Mouse (Mus musculus) MEL (cell line): ENCODE measurements around the gene Kantr. TPM values are rescaled to one million over a fixed set of nuclear protein-coding genes. Genes with fewer than 3 reads are reported as not detected.
A peak's percentile ranks its signal among the peaks of the same experiment; 100 is the strongest.

Source experiments
- DNase-seq: peaks from one replicate; pipeline ENCODE4 v3.0.0; 2011; ENCODE audit warnings: low read depth, low spot score
- H3K27ac ChIP-seq: 2 replicates; pipeline ENCODE4 v1.5.1; 2012; ENCODE audit warnings: low read depth, mild to moderate bottlenecking, control low read depth, low read length, moderate library complexity; ENCODE audit not compliant: control insufficient read depth
- H3K27me3 ChIP-seq, 2 experiments: fragments of 150-350 bp in 1 of 2; sonication (generic) in 1 of 2; 2 replicates each; pipeline ENCODE4 v1.6.1; 2012; ENCODE audit warnings: low read length in 2 of 2, mild to moderate bottlenecking in 2 of 2, improper control_type of control experiment in 1 of 2, moderate library complexity in 1 of 2; ENCODE audit not compliant: insufficient read depth in 2 of 2, control insufficient read depth in 1 of 2
- H3K36me3 ChIP-seq, 2 experiments: 2 replicates each; pipeline ENCODE4 v1.6.1; 2012 to 2014; ENCODE audit warnings: low read length in 2 of 2, improper control_type of control experiment in 1 of 2, inconsistent platforms in 1 of 2, mild to moderate bottlenecking in 1 of 2; ENCODE audit not compliant: insufficient read depth in 2 of 2, control insufficient read depth in 1 of 2
- H3K4me1 ChIP-seq, 2 experiments: fragments of 150-350 bp in 1 of 2; sonication (generic) in 1 of 2; 2 replicates each; pipeline ENCODE4 v1.6.1; 2012; ENCODE audit warnings: low read length in 2 of 2, improper control_type of control experiment in 1 of 2, mild to moderate bottlenecking in 1 of 2; ENCODE audit not compliant: insufficient read depth in 2 of 2, control insufficient read depth in 1 of 2
- H3K4me3 ChIP-seq, 2 experiments: fragments of 150-350 bp in 1 of 2; sonication (generic) in 1 of 2; 2 replicates each; pipeline ENCODE4 v1.5.1; 2012; ENCODE audit warnings: low read depth in 2 of 2, low read length in 2 of 2, mild to moderate bottlenecking in 2 of 2, moderate library complexity in 2 of 2, control low read depth in 1 of 2, improper control_type of control experiment in 1 of 2; ENCODE audit not compliant: control insufficient read depth in 1 of 2, insufficient read depth in 1 of 2
- H3K79me2 ChIP-seq: 2 replicates; pipeline ENCODE4 v1.6.1; 2012; ENCODE audit warnings: mild to moderate bottlenecking, low read length, moderate library complexity; ENCODE audit not compliant: control insufficient read depth, poor library complexity, insufficient read depth
- H3K9ac ChIP-seq: 2 replicates; pipeline ENCODE4 v1.6.1; 2012; ENCODE audit warnings: low read depth, mild to moderate bottlenecking, control low read depth, low read length, moderate library complexity; ENCODE audit not compliant: control insufficient read depth, poor library complexity, severe bottlenecking
- H3K9me3 ChIP-seq: fragments of 150-350 bp; sonication (generic); replicated peaks from 2 replicates; pipeline ENCODE4 v1.6.1; 2012; ENCODE audit warnings: mild to moderate bottlenecking, low read length, improper control_type of control experiment, moderate library complexity; ENCODE audit not compliant: insufficient read depth
- CHD1 ChIP-seq: IDR thresholded peaks from 2 replicates; pipeline ENCODE4 v1.6.1; 2012; ENCODE audit warnings: low read depth, mild to moderate bottlenecking, inconsistent platforms, low read length, improper control_type of control experiment
- CHD2 ChIP-seq: IDR thresholded peaks from 2 replicates; pipeline ENCODE4 v1.6.1; 2011; ENCODE audit warnings: low read length, improper control_type of control experiment
- ELF1 ChIP-seq: IDR thresholded peaks from 2 replicates; pipeline ENCODE4 v1.6.1; 2014; ENCODE audit warnings: low read depth, mild to moderate bottlenecking, inconsistent platforms, low read length, improper control_type of control experiment, moderate library complexity
- EP300 ChIP-seq, 2 experiments: IDR thresholded peaks; 2 replicates each; pipeline ENCODE4 v1.6.1; 2011; ENCODE audit warnings: improper control_type of control experiment in 2 of 2, low read length in 2 of 2, low read depth in 1 of 2, mild to moderate bottlenecking in 1 of 2
- GABPA ChIP-seq: IDR thresholded peaks from 2 replicates; pipeline ENCODE4 v1.6.1; 2012; ENCODE audit warnings: low read depth, mild to moderate bottlenecking, inconsistent platforms, low read length, improper control_type of control experiment, moderate library complexity
- GATA1 ChIP-seq: IDR thresholded peaks from 2 replicates; pipeline ENCODE4 v1.6.1; 2011; ENCODE audit warnings: low read depth, low read length, improper control_type of control experiment
- KAT2A ChIP-seq: conservative IDR thresholded peaks from 2 replicates; pipeline ENCODE4 v1.6.1; 2012; ENCODE audit warnings: low read depth, low read length, improper control_type of control experiment, inconsistent platforms
- MAX ChIP-seq: IDR thresholded peaks from 2 replicates; pipeline ENCODE4 v1.6.1; 2011; ENCODE audit warnings: low read length, improper control_type of control experiment
- MAZ ChIP-seq: IDR thresholded peaks from 2 replicates; pipeline ENCODE4 v1.6.1; 2012; ENCODE audit warnings: low read depth, mild to moderate bottlenecking, inconsistent platforms, low read length, improper control_type of control experiment
- MYB ChIP-seq: IDR thresholded peaks from 2 replicates; pipeline ENCODE4 v1.6.1; 2011; ENCODE audit warnings: mild to moderate bottlenecking, low read depth, low read length, improper control_type of control experiment
- MYC ChIP-seq: IDR thresholded peaks from 2 replicates; pipeline ENCODE4 v1.6.1; 2011; ENCODE audit warnings: low read depth, mild to moderate bottlenecking, low read length, improper control_type of control experiment, moderate library complexity
- NELFE ChIP-seq: IDR thresholded peaks from 2 replicates; pipeline ENCODE4 v1.6.1; 2011; ENCODE audit warnings: low read depth, low read length, improper control_type of control experiment
- NRF1 ChIP-seq: IDR thresholded peaks from 2 replicates; pipeline ENCODE4 v1.6.1; 2014; ENCODE audit warnings: low read depth, mild to moderate bottlenecking, inconsistent platforms, low read length, improper control_type of control experiment, moderate library complexity; ENCODE audit not compliant: poor library complexity, insufficient read depth, severe bottlenecking
- POLR2A ChIP-seq, 2 experiments: IDR thresholded peaks; 2 replicates each; pipeline ENCODE4 v1.6.1; 2011 to 2012; ENCODE audit warnings: low read length in 2 of 2, mild to moderate bottlenecking in 2 of 2, control low read depth in 1 of 2, improper control_type of control experiment in 1 of 2, low read depth in 1 of 2, moderate library complexity in 1 of 2; ENCODE audit not compliant: control insufficient read depth in 1 of 2, insufficient read depth in 1 of 2, poor library complexity in 1 of 2
- POLR2AphosphoS2 ChIP-seq: IDR thresholded peaks from 2 replicates; pipeline ENCODE4 v1.6.1; 2011; ENCODE audit warnings: low read length, improper control_type of control experiment
- POLR2AphosphoS5 ChIP-seq: IDR thresholded peaks from 2 replicates; pipeline ENCODE4 v1.6.1; 2012; ENCODE audit warnings: low read depth, borderline replicate concordance, mild to moderate bottlenecking, inconsistent platforms, low read length, moderate library complexity, mixed read lengths
- SIN3A ChIP-seq: IDR thresholded peaks from 2 replicates; pipeline ENCODE4 v1.6.1; 2012; ENCODE audit warnings: low read length, improper control_type of control experiment, inconsistent platforms
- SMC3 ChIP-seq: IDR thresholded peaks from 2 replicates; pipeline ENCODE4 v1.6.1; 2011; ENCODE audit warnings: low read depth, low read length, improper control_type of control experiment
- TAL1 ChIP-seq: IDR thresholded peaks from 2 replicates; pipeline ENCODE4 v1.6.1; 2012; ENCODE audit warnings: mild to moderate bottlenecking, inconsistent platforms, low read length, moderate library complexity, mixed read lengths
- TBP ChIP-seq: IDR thresholded peaks from 2 replicates; pipeline ENCODE4 v1.8.0; 2011; ENCODE audit warnings: low read depth, low read length, improper control_type of control experiment
- UBTF ChIP-seq: IDR thresholded peaks from 2 replicates; pipeline ENCODE4 v1.6.1; 2012; ENCODE audit warnings: low read depth, mild to moderate bottlenecking, inconsistent platforms, low read length, improper control_type of control experiment, moderate library complexity, borderline replicate concordance; ENCODE audit not compliant: insufficient read depth
- USF2 ChIP-seq, 2 experiments: IDR thresholded peaks; 2 replicates each; pipeline ENCODE4 v1.6.1; 2011 to 2012; ENCODE audit warnings: improper control_type of control experiment in 2 of 2, low read length in 2 of 2, borderline replicate concordance in 1 of 2, inconsistent platforms in 1 of 2, low read depth in 1 of 2, mild to moderate bottlenecking in 1 of 2; ENCODE audit not compliant: insufficient read depth in 1 of 2
- ZKSCAN1 ChIP-seq: IDR thresholded peaks from 2 replicates; pipeline ENCODE4 v1.6.1; 2012; ENCODE audit warnings: low read depth, mild to moderate bottlenecking, inconsistent platforms, low read length, improper control_type of control experiment, moderate library complexity
- ZMIZ1 ChIP-seq: IDR thresholded peaks from 2 replicates; pipeline ENCODE4 v1.6.1; 2012; ENCODE audit warnings: low read depth, mild to moderate bottlenecking, inconsistent platforms, low read length, improper control_type of control experiment, moderate library complexity
- polyA plus RNA-seq, 2 experiments: library from polyadenylated mRNA; stranded (reverse) in 1 of 2; unstranded in 1 of 2; fragments of >175 nt in 1 of 2; fragments of >200 nt in 1 of 2; gene quantifications; 2 replicates each; pipeline versions ENCODE4 v1.2.1 to v1.2.4; 2012; ENCODE audit warnings: low replicate concordance in 2 of 2, low read depth in 1 of 2; ENCODE audit not compliant: insufficient read length in 2 of 2, insufficient read depth in 1 of 2, missing spikeins in 1 of 2
- total RNA-seq: library from RNA; depleted of rRNA; stranded (reverse); fragments of 300-350 nt; gene quantifications from 2 replicates; pipeline ENCODE4 v1.2.3, GENCODE M21; 2012

Gene Kantr
- total and polyA plus RNA-seq, 3 experiments: 1.6 to 3.9 TPM; not detected in 1

- peak; percentile 65 for TF ChIP-seq NELFE
- 0 out of 2 replicates have a peak, but pooled peaks have one; percentile 46 for TF ChIP-seq ZMIZ1
- peak; percentile 58 for TF ChIP-seq ELF1
- no peak for TF ChIP-seq USF2 (IDR thresholded peaks at IDR 0.05; ENCODE audit: borderline replicate concordance in 1 of 2, insufficient read depth in 1 of 2, low read depth in 1 of 2, low read length in 2 of 2)
- no peak; the same call in 1 of the 2 replicates for TF ChIP-seq MAX
- TF ChIP-seq CHD2: peak; percentile 75
- peak; percentile 49 for TF ChIP-seq TBP
- no peak for TF ChIP-seq GABPA
- TF ChIP-seq POLR2AphosphoS5: 0 out of 2 replicates have a peak, but pooled peaks have one; percentile 42
- TF ChIP-seq KAT2A: peak; percentile 67; the same call in 1 of the 2 replicates
- TF ChIP-seq MYC: no peak
- TF ChIP-seq POLR2A (IDR thresholded peaks at IDR 0.05; ENCODE audit: control insufficient read depth in 1 of 2, insufficient read depth in 1 of 2, low read depth in 1 of 2, low read length in 2 of 2, poor library complexity in 1 of 2): peak; percentile 64 to 87
- TF ChIP-seq EP300 (IDR thresholded peaks at IDR 0.05; ENCODE audit: low read depth in 1 of 2, low read length in 2 of 2): 0 out of 4 replicates have a peak, but pooled peaks of 1 of the 2 experiments have one; percentile 19
- TF ChIP-seq GATA1: no peak
- no peak for TF ChIP-seq TAL1
- no peak for TF ChIP-seq ZKSCAN1
- TF ChIP-seq CHD1: no peak
Observed at GRCm38 (mm10) chrX:152342358-152342901, 15.1 kb upstream of the Kantr start, which contains the start of gene Tspyl2 (continued).

DNA sequence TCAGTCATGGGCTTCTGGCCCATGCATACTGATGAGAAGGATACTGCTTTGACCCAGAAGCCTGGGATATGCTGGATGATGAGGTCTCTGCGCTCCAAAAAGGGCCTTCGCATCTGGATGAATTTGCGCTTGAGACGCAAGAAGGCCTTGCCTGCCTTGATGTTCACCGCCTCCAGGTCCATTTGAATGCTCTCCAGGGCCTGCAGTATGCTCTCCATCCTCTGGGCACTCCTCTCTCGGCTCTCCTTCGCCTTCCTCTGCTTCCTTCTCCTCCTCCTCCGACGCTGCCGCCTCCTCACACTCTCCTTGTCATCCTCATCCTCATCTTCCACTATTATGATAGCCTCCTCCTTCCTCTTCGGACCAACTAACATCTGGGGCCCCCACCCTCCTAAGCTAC lies 14.2 kb upstream of the Kantr start:
- DNase-seq: peak; percentile 47
- Histone ChIP-seq H3K4me1 (peaks cover 0 to 9% of the 10 kb centered on the region in 2 experiments; a peak in 2 of 4 replicates), H3K79me2 (peaks cover 3% of the 10 kb centered on the region), H3K27ac (no peak overlapping the region), H3K27me3 (no peaks in the 10 kb centered on the region), H3K9ac (peak overlapping the region; percentile 82), H3K4me3 (peak overlapping the region; percentile 72 to 80), H3K36me3 (peaks cover 0 to 3% of the 10 kb centered on the region in 2 experiments; a peak in 2 of 4 replicates), H3K9me3 (no peaks in the 10 kb centered on the region)
- TF ChIP-seq NRF1 (no peak), EP300 (IDR thresholded peaks at IDR 0.05; ENCODE audit: low read depth in 1 of 2, low read length in 2 of 2) (no peak), UBTF (no peak), MYC (no peak), MAZ (no peak), SMC3 (no peak), ZMIZ1 (no peak), SIN3A (no peak), MAX (no peak), ELF1 (no peak), TAL1 (no peak), MYB (no peak), POLR2AphosphoS2 (no peak), GATA1 (no peak)
